Mouse (Mus musculus): ENCODE results near the gene Tex12. TPM values are rescaled to one million over a fixed set of nuclear protein-coding genes. Genes with fewer than 3 reads are reported as not detected.

Tex12 gene
- not detected in 2 replicates for polyA plus RNA-seq (2012; rRNA removed; ENCODE audit: low replicate concordance)

DNA sequence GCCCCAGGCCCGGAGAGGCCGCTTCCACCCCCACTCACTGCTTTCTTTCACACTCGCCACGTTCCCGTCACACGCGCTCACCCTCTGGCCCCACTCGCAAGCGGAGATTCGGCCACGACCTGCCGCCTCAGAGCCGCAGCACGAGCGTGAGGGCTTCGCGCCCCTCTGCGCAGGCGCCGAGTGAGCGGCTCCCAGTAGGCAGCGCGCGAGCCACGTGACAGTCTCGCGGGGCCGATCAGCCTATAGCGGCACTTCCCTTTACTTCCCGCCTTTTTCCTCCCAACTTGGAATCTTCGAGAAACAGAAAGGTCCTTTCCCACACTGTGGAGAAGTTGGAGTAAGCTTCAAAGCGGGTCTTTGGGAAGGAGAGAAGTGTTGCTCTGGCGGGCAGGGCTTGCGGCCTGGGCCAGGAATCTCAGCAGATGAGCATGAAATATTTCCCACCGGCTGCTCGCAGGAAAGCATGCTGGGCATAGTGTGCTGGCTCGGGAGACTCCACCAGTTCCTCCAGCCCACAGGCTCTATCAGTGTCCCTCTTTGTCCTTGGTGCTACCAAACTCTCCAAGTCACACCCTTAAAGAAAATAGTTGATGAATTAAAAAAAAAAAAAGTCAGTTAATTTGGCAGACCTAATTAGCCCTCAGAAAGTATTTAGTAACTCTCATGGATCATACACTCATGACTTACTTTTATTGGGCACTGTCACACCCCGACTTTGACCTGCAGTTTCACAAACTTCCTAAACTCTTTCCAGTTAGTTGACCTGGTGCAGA, at the start of gene Tex12:
Gene Tex12 (minus strand): TSS at position 181 of the 773 bp plus-strand sequence.

DNA sequence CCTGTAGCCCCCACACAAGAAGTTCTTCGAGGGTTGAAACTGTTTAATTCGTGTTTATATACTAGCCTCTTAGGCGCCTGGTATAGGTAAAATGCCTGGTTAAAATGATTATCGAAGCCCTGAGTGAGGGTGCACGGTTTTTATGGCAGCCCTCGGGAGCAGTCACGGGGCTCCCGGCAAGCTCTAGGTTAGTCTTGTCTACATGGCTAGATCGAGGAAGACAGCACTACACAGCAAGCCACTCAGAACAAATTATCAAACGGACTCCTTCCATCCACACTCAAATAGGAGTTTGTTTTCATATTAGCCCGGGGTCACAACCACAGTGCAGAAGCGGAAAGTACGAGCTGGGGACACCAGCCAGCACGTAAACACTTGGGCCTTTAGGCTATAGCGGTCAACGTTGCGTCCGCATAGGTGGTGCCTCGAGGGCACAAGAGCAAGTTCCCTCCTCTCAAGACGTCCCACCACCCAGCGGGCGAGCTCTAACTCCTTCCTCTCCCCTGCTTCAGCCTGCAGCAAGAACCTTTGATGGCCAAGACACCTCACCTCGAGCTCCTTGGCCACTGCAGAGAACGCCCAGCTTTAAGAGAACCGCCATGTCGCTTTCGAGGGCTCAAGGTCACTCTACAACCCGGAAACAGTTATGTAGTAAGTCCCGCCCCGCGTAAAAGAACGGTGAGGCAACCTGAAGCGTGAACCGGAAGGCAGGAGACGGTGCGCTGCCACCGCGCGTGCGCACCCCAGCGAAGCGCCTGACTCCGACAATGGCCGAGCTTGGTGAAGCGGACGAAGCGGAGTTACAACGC, 42.3 kb upstream of the Tex12 start, which contains the start of the genes Sdhd and Timm8b:
Gene Sdhd (minus strand): TSS at position 624 of the 809 bp plus-strand sequence.
Gene Timm8b (plus strand): TSS at position 722 of the 809 bp plus-strand sequence.

DNA sequence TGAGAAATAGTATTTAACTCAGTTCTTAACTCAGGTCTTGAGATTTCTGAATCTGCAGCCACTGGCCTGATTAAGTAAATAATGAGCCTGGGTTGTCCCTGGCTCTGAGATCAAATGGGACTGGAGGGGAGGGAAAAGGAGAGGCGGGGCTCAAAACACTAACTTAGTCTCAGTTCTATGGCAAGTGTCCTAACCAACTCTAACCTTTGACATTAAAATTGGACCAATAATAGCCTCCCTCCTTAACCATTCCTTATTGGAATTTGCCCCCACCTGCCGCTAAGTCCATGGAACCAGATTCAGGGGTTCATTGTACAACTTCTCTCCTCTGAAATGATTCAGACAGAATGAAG, 6.1 kb downstream of the Tex12 start, which contains the start of gene Bco2:
Gene Bco2 (minus strand): TSS at position 88 of the 353 bp plus-strand sequence.

DNA sequence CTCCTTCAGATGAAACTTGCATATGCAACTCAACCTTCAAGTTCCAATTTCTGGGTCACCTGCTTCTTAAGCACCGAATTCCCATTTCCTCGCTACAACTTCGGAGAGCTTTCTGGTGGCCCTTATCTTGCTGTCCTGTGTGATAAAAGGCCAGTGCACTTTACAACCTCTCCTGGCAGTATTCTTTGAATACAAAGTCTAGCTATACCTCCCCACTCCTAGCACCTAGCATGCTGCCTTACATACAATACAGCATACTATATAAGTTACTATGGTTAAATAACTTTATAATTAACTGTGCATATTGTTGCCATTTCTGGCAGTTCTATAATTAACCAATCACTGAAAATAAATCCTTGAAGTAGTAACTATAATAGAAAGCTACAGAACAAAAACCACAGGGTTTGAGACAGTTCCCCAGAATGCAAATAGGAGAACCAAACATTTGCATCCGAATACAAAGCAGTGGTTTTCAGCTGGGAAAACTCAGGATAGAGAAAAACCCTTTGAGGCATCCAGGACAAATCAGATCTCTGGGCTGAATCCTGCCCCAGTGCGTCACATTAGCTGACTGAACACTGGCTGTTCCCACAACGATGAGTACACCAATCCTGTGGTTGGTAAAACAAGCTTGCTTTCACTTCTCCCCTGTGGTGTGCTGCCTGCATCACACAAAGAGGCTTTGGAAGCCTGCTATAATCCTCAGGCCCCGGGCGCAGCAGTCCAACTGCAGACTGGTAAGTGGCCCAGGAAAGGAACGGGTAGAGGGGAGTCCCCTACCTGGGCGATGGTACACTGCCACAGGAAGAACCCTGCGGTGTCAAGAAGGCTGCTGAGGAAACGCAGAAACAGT, 6.7 kb downstream of the Tex12 start, which contains the start of gene Il18:
Gene Il18 (plus strand): TSS at position 587 of the 853 bp plus-strand sequence.

DNA sequence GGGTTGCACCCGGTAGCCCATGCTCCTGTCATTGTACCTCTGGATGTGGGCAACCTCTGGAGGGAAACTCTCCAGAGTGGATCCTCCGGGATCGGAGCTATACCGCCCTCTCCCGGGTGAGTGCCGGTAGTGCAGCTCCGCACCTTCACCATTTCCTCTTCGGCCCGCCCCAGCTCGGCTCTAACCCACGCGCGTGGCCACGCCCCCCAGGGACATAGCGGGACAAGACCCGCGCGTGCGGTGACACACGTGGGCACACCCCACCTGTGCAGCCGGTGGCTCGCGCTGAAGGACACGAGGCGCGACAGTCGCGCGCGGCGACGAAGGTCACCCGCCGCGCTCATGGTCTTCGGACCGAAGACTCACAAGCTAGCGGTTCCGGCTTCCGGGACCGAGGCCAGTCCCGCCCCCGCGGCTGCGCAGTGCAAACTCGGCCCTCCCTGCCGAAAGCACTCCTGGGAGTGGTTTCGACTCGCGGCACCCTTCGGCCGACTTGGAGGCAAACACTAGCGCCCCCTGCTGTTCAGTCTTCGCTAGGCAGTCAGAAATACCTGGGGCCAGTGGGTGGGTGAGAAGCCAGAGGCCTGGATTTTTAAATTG, 32.7 kb downstream of the Tex12 start, which contains the start of gene Pts:
Gene Pts (minus strand): TSS at position 432 of the 600 bp plus-strand sequence.

Other genes with a start within 250 kb of the Tex12 start
- gene Rpl10-ps3, start 216.4 kb downstream of the Tex12 start, polyA plus RNA-seq (2012; rRNA removed; ENCODE audit: low replicate concordance): 140 and 237 TPM in 2 replicates
- 0.49 and 173 TPM in 2 replicates for gene Plet1, start 66.8 kb downstream of the Tex12 start, polyA plus RNA-seq (2012; rRNA removed; ENCODE audit: low replicate concordance)
- gene Pts, start 32.6 kb downstream of the Tex12 start, polyA plus RNA-seq (2012; rRNA removed; ENCODE audit: low replicate concordance): 40.9 and 51.6 TPM in 2 replicates
- 4.6 TPM in 2 replicates for gene Il18, start 6.5 kb downstream of the Tex12 start, polyA plus RNA-seq (2012; rRNA removed; ENCODE audit: low replicate concordance)
- 0.36 and 1.1 TPM in 2 replicates for gene Bco2, start 6.1 kb downstream of the Tex12 start, polyA plus RNA-seq (2012; rRNA removed; ENCODE audit: low replicate concordance)
- 236 and 403 TPM in 2 replicates for gene Sdhd, start 42.5 kb upstream of the Tex12 start, polyA plus RNA-seq (2012; rRNA removed; ENCODE audit: low replicate concordance)
- gene Timm8b, start 42.6 kb upstream of the Tex12 start, polyA plus RNA-seq (2012; rRNA removed; ENCODE audit: low replicate concordance): 196 and 264 TPM in 2 replicates
- 1.5 and 1.8 TPM in 2 replicates for gene Pih1d2, start 56.0 kb upstream of the Tex12 start, polyA plus RNA-seq (2012; rRNA removed; ENCODE audit: low replicate concordance)
- gene Nkapd1, start 56.1 kb upstream of the Tex12 start, polyA plus RNA-seq (2012; rRNA removed; ENCODE audit: low replicate concordance): 4.9 and 8.5 TPM in 2 replicates
- gene Dlat, start 98.5 kb upstream of the Tex12 start, polyA plus RNA-seq (2012; rRNA removed; ENCODE audit: low replicate concordance): 75.0 and 100 TPM in 2 replicates
- 3.5 and 9.6 TPM in 2 replicates for gene Dixdc1, start 178.2 kb upstream of the Tex12 start, polyA plus RNA-seq (2012; rRNA removed; ENCODE audit: low replicate concordance)
- gene 2310030G06Rik, start 185.2 kb upstream of the Tex12 start, polyA plus RNA-seq (2012; rRNA removed; ENCODE audit: low replicate concordance): 1.7 and 5.9 TPM in 2 replicates
- gene Cryab, start 190.0 kb upstream of the Tex12 start, polyA plus RNA-seq (2012; rRNA removed; ENCODE audit: low replicate concordance): 144 and 503 TPM in 2 replicates
- gene Hspb2, start 191.0 kb upstream of the Tex12 start, polyA plus RNA-seq (2012; rRNA removed; ENCODE audit: low replicate concordance): 24.6 and 27.1 TPM in 2 replicates
- gene Fdxacb1, start 206.9 kb upstream of the Tex12 start, polyA plus RNA-seq (2012; rRNA removed; ENCODE audit: low replicate concordance): 4.9 and 6.3 TPM in 2 replicates
- 38.9 and 56.4 TPM in 2 replicates for gene Alg9, start 213.7 kb upstream of the Tex12 start, polyA plus RNA-seq (2012; rRNA removed; ENCODE audit: low replicate concordance)
- gene 1110032A03Rik, start 214.2 kb upstream of the Tex12 start, polyA plus RNA-seq (2012; rRNA removed; ENCODE audit: low replicate concordance): 70.3 and 191 TPM in 2 replicates